4 mouse cellular contexts compared by ENCODE assay signal in genomic region chr1:88129091-88129490, GRCm38 (mm10). TPM values are rescaled to one million over a fixed set of nuclear protein-coding genes. Genes with fewer than 3 reads are reported as not detected.
"Had no signal": no experiment of that assay in that cellular context is flagged by ENCODE, and none has a peak within 500 bp of the region (broad histone marks: within the 10 kb centered on the region; RNA-seq: fewer than 3 reads in every experiment).

No protein-coding gene starts in this region.

RNA-seq across cellular contexts. Expression of gene Ugt1a5, which starts 36.7 kb away (rescaled TPM):
- total RNA-seq: midbrain, postnatal 0 days; monocyte, adult 5-6 weeks had no signal

RNA-seq across cellular contexts. Expression of gene Ugt1a8, which starts 41.5 kb away (rescaled TPM):
- total RNA-seq: megakaryocyte progenitor cell, adult 5-6 weeks; midbrain, postnatal 0 days; monocyte, adult 5-6 weeks; neutrophil, adult 5-6 weeks had no signal
